Mouse (Mus musculus) left cerebral cortex, postnatal 10 days (tissue): ENCODE data around the gene Wdr1. TPM values are rescaled to one million over a fixed set of nuclear protein-coding genes. Genes with fewer than 3 reads are reported as not detected.
"Not testable (repeated sequence)": the region's sequence is repeated elsewhere in the genome, so short reads cannot be mapped to it uniquely, and the experiment has no call there.

Experiments used
- DNase-seq, 2 experiments: peaks; one replicate each; pipeline ENCODE4 v3.0.0; 2021 to 2022; ENCODE audit warnings: low spot score in 2 of 2, mixed read lengths in 1 of 2; ENCODE audit errors: extremely low spot score in 1 of 2
- intact Hi-C: fragments of 180-260 bp; cut with DNase I; formaldehyde crosslinking; loops from one replicate; pipeline ENCODE4 v1.15.1; 2025
- total RNA-seq, 2 experiments: library from RNA; stranded (reverse); gene quantifications; 2 replicates each; pipeline ENCODE4 v1.2.3; 2021

Wdr1 gene
- total RNA-seq, 2 experiments from 2014 or later, result 215 to 224 TPM

DNA sequence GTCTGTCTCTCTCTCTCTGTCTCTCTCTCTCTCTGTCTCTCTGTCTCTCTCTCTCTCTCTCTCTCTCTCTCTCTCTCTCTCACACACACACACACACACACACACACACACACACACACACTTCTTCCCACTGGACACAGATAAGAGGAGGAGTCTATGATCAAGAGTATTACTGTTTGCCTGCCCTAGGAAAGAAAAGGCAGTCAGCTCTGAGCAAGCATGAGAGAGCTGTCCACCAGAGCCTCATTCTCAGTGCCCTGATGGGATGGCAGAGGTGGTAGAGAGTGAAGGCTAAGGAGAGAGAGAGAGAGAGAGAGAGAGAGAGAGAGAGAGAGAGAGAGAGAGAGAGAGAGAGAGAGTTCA lies 83.5 kb downstream of the Wdr1 start:
- intact Hi-C loops, DNase-seq: not testable (repeated sequence)

DNA sequence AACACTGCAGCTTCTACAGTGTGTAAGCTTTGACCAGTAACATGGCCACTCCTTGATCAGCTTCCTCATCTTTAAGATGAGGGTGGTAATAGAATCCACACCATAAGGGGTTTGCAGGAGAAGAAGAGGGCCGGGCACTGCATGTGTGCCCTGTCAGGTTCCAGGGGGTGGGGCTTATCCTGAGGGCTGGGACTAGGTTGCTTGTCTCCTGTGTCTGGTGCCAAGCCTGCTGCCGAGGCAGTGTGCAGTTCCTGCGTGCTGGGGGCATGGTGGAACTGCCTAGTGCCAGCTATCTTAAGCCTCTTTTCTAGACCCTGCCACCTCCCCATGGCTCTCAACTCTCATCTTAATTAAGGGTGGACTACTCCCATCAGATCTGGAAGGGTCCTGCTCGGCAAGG lies 84.0 kb downstream of the Wdr1 start:
- DNase-seq, result peak in 1 of 2 experiments; percentile 52
- intact Hi-C loops, result no loop called here

DNA sequence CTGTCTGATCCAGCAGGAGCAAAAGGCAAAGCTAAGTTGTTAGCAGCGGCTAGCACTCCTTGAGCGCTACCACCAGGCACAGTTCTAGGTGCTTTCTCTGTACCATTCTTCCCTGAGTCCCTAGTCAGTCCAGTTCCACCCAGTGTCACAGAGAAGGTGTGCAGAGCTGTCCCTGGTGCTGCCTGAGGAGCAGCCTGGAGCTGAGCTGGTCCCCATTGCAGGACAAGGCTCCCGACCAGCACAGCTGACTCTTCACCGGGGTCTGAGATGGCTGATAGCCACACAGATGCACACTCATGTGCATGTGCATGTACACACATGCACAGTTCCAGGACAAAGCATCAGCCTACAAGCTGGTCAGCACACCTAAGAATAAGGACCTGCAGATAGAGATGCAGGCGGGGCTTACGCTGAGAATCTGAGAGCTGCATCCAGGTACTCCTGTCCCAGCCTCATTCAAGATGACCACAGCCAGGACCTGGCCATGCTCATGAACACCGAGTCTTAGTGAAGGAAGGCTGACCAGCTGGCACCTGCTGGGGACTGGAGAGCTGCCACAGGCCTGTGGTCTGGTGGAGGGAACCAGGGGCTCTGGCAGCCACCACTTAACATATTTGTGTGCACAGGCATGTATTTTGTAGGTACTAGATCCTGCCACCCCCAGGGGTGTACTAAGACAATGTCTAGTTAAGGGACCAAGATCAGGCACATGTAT lies 85.1 kb downstream of the Wdr1 start:
- DNase-seq, result peak in 1 of 2 experiments; percentile 21
- intact Hi-C loops, result no loop called here

DNA sequence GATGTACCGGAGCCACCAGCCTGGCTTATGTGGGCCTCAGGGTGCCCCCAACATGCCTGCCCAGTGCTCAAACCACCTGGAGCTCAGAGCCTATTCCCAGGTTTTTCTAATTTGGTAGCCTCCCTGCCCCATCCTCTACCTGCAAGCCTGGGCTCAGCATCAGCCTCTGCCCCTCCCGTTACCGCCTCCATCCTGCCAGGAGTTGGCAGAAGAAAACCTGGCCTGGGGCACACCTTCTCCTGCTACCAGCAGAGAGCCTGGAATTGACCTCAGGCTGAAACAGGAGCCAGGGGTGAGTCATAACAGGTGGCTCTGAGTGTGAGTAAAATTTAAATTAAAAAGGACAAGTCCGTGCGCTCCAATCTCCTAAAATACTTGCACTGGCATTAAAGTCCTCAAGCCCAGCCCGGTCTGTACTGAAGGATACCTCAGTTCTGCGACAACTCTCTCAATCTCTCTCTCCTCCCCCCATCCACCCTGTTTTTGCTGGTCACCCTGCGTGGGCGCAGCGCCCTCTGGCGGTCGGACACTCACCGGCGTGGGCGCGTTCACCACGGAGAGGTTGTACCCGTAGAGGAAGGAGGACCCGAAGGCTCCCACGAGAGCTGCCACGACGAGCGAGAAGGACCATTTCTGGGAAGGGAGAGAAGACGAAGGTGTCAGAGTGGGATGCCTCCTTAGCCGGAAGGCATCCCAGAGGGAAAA lies 86.0 kb downstream of the Wdr1 start:
- intact Hi-C loops, result no loop called here
- DNase-seq, result peak; percentile 39 to 80

Other genes starting within 250 kb of the Wdr1 start
- gene Drd5, start 243.9 kb downstream of the Wdr1 start, total RNA-seq, result 1 to 10 TPM; 1.8 to 1.9 TPM
- gene Slc2a9, start 60.1 kb downstream of the Wdr1 start, total RNA-seq, result 1 to 10 TPM; 1.1 to 1.2 TPM
- 10 to 100 TPM; 19.4 to 26.1 TPM for gene Zfp518b, start 121.6 kb upstream of the Wdr1 start, total RNA-seq